Mouse (Mus musculus): ENCODE data around the gene Sh2b3.

Sh2b3 gene

DNA sequence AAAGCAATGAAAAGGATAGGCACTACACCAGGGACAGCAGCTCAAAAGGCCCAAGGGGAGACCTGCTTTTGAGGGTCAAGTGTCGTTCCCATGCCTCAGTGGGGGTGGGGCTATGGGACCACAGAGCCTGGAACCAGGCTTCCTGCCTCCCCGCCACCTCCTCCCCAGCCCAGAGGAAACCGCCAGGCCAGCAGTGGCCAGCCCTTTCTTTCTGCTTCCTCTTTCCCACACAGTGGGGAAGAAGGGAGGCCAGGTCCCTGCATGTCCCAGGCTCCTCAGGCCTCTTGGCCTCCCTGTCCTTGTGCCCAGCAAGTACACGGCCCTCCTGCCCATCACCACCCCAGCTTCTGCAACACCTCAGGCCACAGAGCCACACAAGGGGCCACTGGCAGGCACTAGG is 13.3 kb downstream of the Sh2b3 start:
- no peak for DNase-seq (ENCODE audit: low spot score in 2 of 2)

DNA sequence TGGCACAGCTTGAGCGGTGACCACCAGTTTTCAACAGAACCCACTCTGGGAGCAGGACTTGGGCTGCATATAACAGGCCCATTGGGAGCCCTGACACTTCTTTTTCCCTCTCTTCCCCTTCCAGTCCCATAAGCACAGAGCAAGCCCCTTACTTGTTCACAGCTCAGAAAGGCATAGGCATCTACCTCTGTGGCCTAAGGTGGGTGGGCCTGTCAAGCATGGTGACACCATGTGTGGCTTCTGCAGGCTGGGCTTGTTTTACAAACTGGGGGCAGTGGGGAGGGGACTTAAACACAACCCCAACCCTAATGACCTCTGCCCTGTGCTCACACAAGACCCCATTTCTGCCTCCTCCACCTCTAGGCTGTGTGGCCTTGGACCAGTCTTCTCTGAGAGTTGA is 13.8 kb downstream of the Sh2b3 start:
- DNase-seq (ENCODE audit: low spot score in 2 of 2), result no peak

DNA sequence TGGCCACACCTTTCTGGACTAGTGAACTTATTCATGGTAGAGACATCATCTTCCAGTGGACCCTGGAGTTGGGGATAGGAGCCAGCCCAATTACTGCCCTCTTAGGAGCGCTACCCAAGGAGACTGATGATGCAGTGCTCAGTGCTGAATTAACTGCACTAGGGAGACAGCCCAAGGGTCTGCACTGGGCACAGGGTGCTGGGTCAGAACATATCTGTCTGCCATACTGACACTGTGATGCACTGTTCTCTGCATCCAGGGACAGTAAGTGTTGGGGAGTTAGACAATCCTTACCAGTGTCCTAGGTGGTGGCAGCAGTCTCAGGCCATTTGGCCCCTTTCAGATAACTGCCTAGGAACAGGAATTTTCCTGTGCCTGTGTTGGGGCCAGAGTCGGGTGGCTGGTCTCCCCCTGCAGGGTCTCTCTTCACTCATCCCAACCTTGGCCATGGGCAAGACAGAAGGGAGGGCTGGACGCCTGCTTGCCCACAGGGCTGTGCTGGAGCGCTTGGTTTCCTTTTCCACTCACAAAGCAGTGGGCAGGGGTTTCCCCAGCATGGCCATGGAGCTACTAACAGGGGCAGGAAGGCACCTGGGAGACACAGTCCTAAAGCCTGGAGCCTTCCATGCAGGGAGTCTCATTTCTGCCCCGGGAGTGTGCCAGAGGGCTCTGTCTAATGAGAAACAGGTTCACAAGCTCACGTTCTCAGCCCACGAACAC is 14.5 kb downstream of the Sh2b3 start:
- no peak for DNase-seq (ENCODE audit: low spot score in 2 of 2)

DNA sequence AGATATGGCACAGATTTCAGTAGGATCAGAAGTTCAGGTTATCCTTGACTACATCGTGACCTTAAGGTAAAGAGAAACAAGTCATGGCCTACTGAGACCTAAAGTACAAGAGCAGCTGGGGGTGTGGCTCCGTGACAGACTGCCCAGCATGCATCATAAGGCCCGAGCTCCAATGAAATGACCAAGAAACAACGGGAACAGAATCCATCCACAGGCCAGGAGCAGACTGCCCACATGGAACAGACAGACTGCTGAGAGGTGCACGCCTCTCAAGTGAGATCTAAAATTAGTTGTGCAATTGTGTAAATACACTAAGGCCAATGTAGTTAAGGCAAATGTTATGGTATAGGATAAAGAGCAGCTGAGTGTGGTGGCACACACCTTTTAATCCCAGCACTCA is 15.9 kb downstream of the Sh2b3 start:
- DNase-seq (ENCODE audit: low spot score in 2 of 2), result no peak

DNA sequence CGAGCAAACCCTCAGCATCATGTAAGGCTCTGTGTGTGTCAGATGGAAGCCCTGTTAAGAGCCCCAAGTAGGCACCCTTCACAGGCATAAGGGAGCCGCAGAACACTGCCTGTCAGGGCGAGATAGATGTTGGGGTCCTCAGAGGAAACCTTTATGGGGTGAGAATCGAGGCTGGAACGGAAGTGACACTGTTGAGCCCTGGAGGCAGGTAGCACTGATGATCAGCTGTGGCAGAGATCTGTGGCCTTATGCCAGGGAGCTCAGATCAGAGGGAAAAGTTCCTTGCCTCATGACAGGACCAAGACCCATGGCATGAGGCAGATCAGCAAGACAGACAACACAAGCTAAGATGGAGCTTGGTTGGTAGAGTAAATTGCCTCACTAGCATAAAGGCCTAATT is 16.3 kb downstream of the Sh2b3 start:
- DNase-seq (ENCODE audit: low spot score in 2 of 2), result no peak

DNA sequence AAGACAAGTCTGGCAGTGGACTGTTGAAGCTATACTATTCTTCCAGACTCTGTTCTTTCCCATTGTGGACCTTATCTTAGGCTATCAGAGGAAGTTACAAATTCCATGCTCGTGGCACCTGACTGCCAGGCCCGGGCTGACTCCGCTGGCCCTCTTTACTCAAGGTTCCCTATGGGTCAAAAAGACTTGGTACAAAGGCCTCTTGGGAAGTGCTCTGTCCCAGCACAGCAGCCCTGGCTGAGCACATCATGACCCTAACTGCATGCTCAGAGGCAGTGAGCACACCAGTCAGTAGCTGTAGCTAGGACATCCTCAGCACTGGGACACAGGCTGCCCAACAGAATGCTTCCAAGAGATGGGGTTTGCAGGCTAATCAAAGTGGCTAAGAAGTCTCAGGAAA is 16.8 kb downstream of the Sh2b3 start:
- no peak for DNase-seq (ENCODE audit: low spot score in 2 of 2)

DNA sequence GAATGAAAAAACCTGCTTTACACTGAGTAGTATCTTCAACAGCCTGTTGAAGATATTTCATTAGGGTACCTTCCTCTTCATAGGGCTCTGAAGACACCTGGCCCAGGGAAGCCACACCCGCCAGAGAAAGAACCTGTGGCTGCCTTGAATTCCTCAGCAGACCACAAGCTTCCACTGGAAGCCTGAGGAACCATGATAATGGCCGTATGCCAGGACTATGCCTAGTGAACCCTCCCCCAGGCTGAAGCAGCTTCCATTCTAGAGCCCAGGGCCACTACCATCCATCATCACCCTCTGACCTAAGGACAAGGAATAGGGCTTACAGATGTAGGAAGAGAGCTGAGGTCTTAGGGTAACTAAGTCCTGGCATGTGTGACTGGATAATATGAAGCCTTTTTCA is 17.3 kb downstream of the Sh2b3 start:
- no peak for DNase-seq (ENCODE audit: low spot score in 2 of 2)

DNA sequence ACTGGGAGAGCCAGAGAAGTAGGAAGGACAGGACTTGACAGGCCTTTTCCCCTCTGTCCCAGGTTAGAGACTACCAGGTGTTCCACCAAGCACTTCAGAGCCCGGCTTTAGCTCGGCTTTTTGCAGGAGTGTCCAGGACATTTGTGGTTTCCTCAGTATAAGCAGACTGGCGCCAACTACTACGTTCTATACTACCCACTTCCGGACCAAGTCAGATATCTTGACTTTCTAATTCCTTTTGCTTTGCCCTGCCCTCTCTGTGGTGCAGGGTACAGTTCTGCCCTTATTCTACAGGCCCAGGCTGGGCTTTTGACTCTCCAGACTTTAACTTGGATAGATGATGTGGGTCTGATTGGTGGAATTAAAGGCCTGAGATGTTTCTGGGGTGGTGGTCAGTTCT is 17.9 kb downstream of the Sh2b3 start:
- DNase-seq (ENCODE audit: low spot score in 2 of 2), result no peak

DNA sequence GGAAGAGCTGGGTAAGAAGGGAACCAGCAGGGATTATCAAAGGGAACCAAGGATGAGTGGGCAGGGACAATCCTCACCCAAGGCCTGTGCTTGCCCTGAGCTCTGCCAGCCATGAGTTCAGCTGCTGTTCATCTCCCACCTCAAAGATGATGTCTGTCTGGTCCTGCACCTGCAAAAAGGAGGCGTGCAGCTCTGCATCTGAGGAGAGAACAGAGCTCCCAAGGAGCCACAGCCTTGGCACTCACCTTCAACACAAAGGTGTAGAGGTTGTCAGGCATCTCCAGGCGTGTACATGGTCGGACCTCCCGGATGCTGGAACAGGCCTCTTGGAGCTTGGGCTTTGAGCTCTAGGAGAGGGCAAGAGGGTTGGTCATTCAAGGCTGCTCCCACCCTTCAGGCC is 18.6 kb downstream of the Sh2b3 start:
- no peak for DNase-seq (ENCODE audit: low spot score in 2 of 2)

DNA sequence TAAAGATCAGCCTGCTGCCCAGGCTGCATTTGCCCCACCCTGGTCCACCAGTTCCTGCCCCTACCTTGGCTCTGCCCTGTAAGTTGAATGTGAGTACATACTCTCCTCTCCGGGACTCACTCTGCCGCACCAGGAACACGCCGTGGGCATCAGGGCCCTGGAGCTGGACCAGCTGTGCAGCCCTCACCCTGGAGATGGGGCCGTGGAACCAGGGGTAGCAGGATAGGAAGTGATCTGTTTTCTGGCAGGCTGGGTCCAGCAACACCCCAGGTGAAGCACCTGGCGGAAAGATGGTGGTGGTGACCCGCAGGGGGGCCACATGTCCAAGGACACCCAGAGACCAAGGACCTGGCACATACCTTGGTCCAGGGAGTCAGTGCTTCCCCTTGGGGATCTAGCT is 19.0 kb downstream of the Sh2b3 start:
- DNase-seq (ENCODE audit: low spot score in 2 of 2), result no peak

DNA sequence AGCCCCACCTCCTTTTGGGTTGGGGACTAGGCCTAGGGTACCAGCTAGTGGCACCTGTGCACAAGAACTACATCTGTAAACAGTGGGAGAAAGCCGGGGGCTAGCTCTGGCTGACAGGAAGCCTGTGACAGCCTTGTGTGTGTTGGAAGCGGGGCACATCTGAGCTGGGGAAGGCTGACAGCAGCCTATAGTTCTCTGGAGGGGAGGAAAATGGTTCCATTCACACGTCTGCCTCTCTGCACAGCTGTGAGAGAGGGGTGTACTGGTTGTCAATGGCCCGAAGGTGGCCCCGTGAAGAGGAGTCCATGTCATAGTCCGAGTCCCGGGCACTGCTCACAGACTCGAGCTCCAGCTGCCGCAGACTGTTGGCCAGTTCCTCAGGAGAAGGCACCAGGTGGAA is 19.9 kb downstream of the Sh2b3 start:
- no peak for DNase-seq (ENCODE audit: low spot score in 2 of 2)

DNA sequence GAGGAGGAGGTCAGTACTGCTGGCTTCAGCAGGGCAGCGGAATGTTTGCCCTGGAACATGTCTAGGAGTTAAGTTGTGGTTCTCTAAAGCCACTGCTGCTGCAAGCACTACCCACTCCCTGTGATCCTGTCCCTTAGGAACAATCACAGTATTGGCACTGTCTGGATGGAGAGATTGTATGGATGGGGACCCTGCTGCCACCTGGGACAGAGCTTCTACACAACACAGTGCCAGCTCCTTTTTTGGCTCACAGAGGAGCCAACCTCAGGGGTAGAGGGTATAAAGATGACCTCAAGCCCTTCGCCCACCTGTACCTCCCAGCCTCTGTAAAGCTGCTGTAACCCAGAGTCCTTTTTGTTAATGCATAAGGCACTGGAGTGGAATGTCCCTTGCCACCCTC is 20.8 kb downstream of the Sh2b3 start:
- no peak for DNase-seq (ENCODE audit: low spot score in 2 of 2)

DNA sequence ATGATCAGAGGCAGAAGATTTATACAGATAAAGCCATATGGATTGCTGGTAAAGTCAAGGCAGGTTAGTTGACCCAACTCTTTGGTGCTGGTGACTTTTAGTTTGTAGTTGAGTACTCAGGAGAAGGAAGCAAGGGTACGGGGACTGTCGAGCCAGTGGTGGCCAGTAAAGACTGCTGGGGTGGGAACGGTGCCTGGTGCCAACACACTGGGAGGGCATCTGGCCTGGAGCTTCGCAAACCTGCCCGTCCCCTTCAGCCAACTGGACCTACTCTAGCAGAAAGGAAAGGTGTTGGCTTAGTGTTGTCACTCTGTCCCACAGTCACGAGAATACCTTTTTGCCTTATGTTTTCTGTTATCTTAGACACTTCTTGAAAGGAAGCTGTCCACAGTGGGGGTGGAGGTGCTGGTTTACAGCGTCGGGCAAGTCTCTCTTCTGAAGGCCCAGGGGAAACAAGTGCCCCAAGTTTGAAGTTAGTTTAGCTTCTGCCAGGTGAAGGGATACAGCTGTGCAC is 21.5 kb downstream of the Sh2b3 start:
- DNase-seq (ENCODE audit: low spot score in 2 of 2), result no peak

DNA sequence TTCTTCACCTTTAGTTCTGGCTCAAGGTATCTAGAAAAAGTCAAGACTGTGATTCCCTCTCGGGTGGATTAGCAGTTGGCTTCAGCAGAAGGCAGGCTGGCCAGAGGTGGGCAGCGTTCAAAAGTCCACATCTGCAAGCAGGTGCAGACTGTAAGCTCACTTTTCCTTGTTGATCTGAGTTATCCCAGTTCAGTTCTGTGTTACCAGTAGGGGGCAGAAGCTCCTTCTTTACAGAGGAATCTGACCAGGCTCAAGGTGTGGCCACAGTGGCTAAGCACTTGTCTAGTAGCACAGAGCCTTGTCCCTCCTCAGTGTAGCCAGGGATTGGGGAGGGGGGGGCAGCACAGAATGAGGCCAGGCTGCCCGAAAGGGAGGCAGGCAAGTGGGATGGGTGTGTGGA is 22.4 kb downstream of the Sh2b3 start:
- peak in 1 of 2 experiments; percentile 43 for DNase-seq (ENCODE audit: low spot score in 2 of 2)

DNA sequence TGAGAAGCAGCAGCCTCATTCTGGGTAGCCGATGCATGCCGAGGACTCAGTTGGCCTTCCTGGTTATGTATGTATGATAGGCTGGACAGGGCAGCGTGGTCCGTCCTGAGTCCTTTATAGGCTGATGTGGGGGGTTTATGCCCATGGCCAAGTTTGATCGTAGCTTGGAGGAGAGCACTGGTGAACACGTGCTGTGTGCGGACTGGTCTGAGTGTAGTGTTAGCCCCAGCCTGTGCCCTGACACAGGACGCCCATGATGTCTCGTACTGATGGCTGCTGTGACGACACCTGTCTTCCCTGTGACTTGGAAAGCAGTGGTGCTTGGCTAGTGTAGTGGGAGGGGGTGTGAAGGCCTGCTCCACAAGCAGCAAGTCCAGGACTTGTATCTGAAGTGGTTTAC is 23.7 kb downstream of the Sh2b3 start:
- DNase-seq (ENCODE audit: low spot score in 2 of 2), result no peak

DNA sequence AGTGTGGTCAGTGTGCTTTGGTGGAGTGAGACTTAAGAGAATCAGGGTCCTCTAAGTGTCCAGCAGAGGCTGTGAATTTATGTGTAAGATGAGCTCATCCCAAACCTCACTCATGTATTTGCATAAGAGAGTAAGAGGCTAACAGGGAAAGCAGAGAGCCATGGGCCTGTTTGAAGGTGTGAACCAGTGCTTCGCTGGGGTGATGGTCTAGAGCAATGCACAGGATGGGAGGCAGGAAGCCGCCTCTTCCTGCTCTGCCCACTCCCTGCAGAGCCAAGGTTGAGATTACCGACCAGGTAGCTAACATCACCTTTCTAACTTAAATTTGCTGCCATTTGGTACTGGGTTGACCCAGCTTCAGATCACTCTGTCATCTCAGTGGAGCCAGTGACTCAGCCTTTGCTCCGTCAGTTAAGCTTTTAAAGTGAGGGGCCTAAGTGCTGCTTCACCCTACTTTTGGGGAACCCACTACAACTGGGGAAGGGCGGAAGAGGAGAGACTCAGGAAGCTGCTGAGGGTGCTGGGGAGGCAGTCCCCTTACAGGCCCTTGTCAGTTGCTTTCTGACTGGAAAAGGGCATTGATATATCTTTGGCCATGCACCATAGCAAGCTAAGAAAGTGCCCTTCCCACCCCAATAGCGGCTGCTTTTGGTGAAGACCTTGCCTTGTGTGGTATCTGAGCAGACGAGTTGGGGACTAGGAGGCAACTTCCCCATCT is 24.8 kb downstream of the Sh2b3 start:
- DNase-seq (ENCODE audit: low spot score in 2 of 2), result no peak

DNA sequence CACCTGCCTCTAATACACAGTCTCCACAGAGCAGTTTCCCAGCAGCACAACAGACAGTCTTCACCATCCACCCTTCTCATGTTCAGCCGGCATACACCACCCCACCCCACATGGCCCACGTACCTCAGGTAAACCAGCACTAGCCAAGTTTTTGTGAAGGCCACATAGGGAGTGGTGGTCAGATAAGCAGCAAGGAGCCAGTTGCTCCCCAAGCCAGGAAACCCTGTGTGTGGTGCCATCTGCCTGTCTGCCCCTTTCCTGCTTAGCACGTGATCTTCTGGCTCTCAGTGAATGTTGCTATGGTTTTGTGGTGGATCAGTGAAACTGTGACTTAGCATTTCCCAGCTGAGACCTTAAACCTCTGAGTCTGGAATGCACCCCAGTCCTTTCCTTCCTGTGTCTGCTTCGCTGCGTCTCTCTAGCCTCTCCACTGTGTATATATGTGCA is 25.9 kb downstream of the Sh2b3 start:
- DNase-seq (ENCODE audit: low spot score in 2 of 2), result no peak

DNA sequence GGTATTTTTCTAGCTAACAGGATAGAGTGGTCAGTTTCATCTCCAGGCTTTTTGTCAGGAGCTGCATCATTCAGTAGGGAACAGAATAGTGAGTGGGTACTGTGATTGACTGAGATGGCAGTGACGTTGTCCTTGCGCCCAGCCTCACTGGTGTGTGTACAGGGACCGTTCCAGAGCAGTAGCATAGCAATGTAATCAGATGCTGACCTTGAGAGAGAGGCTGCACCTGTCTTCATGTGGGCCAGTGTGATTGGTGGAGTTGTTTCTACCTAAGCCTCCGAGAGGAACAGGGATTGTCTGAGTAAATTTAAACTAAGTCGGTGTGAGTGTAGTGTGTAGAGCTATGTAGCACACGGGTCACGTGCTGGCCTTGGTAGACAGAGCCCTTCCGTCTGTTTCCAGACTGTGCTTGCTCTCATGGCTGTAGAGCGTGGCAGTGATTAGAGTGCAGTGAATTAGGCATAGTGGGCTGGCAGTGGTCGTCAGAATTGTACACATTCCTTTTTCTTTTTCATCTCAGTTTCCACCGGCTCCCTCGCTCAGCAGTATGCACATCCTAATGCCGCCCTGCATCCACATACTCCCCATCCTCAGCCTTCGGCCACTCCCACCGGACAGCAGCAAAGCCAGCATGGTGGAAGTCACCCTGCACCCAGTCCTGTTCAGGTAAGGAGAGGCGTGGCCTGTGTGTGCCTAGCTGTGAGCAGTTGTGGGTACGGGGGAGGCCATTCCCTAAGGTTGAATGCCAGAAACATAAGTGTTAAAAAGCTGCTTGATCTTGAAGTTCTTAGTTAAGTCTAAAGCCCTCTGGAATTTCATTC is 26.9 kb downstream of the Sh2b3 start:
- DNase-seq (ENCODE audit: low spot score in 2 of 2), result no peak

DNA sequence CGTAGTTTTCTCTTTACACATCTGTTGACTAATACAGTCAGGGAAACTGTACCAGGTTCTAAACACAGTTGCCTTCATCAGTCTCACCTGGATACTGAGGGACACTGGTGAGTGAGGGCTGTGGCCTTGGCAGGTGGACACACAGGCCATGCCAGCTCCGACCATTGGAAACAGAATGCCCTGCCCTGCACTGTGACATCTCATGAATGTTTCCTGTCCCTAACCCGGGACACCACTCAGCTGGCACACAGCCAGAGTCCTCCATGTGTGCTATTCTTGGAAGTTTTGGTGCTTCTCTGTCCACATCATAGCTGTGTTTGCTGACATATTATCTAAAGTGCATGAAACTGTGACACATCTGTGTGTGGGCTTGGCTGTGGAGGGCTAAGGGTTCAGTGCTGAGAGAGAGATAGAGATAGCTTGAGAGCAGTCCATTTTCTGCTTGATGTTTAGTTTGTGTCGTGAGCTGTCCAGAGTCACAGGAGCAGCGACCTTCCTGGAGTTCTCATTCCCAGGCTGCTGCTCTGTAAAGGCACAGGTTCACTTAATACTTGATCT is 27.7 kb downstream of the Sh2b3 start:
- DNase-seq (ENCODE audit: low spot score in 2 of 2), result no peak

DNA sequence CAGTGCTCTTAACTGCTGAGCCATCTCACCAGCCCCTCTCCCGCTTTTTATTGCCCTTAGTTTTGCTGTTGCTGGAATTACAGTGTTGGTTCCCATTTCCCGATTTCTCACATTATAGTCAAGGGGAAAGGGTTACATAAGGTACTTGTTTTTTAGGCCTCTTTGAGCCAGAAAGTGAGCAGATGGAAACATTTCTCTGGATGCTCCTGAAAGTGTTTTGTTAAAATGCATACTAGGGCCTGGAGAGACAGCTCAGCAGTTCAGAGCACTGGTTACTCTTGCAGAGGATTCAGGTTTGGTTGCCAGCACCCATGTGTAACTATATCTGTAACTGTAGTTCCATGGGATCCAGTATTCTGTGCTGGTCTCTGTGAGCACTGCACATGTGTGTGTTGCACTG is 29.2 kb downstream of the Sh2b3 start:
- DNase-seq (ENCODE audit: low spot score in 2 of 2), result no peak

DNA sequence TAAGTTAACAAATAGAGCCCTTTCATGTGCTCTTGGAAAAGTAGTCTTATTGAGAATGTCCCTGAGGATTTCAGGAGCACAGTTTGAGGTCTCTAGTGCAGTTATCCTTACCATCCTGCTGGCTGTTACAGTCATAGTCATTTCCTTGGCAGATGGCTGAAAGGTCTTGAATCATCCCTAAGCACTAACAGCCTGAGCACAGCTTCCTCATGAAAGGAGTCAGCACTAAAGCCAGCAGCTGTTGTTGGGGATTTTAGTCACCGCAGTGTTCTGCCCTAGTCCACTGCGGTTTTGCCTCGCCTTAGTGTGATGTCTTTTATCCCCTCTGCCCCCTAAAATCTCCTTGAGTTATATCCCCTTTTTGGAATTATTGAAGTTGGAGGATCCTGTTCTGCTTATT is 30.3 kb downstream of the Sh2b3 start:
- no peak for DNase-seq (ENCODE audit: low spot score in 2 of 2)

DNA sequence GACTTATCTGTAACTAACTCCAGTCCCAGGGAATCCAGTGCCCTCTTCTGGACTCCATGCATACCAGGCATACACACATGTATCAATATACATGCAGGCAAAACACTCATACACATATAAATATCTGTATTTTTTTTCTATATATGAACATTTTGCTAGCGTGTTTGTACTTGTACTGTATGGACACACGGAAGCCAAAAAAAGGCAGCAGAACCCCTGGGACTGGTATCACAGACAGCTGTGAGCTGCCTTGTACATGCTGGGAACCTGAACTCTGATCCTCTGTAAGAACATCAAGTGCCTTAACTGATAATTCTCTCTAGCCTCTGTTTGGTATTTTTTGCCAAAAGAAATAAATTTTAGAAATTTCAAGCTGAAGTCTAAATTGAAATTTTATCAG is 39.0 kb downstream of the Sh2b3 start:
- DNase-seq (ENCODE audit: low spot score in 2 of 2), result no peak
